Mouse (Mus musculus) megakaryocyte, adult 5-6 weeks (primary cell): ENCODE data around the gene Ptbp2. TPM values are rescaled to one million over a fixed set of nuclear protein-coding genes. Genes with fewer than 3 reads are reported as not detected.

ENCODE experiments used
- ATAC-seq: 2 replicates; pipeline ENCODE4 v1.8.0; 2016; ENCODE audit warnings: mild to moderate bottlenecking, inconsistent platforms; ENCODE audit not compliant: poor library complexity, severe bottlenecking
- total RNA-seq, 2 experiments: library from RNA; stranded (forward) in 1 of 2; stranded (reverse) in 1 of 2; fragments of 153-499, 151-499 nt in 1 of 2; fragments of 221-1000, 200-1000 nt in 1 of 2; gene quantifications; 2 replicates each; pipeline versions ENCODE4 v1.2.3 to v1.2.4; 2015 to 2017

Gene Ptbp2
- total RNA-seq, 2 experiments from 2014 or later, result 42.0 to 58.1 TPM

DNA sequence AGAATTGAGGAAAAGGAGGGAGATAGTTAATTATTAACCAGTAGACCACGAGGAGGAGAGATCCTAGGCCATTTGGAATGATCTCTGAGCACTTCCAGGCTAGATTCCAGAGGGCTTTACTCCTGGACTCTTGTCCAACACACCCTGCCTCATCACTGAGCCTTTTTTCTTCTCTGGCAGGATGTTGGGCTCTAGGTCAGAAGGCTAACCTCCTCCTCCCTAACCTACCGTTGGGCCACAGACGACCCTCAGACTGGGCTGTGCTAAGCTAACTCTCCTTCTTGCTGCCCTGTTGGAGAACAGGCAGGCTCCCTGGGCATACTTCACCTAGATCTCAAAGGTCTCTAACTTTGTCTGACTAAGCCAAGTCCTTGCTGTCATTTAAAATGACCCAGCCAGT lies 82.8 kb downstream of the Ptbp2 start:
- no peak for ATAC-seq

GRCm38 (mm10) chr3:119684741-119685140 lies 99.5 kb downstream of the Ptbp2 start:
- no peak for ATAC-seq
